Mouse (Mus musculus) lung, embryonic 14.5 days (tissue): ENCODE results near the gene Gtsf2. TPM values are rescaled to one million over a fixed set of nuclear protein-coding genes. Genes with fewer than 3 reads are reported as not detected.
A peak's percentile ranks its signal among the peaks of the same experiment; 100 is the strongest.
"Not testable (repeated sequence)": the region's sequence is repeated elsewhere in the genome, so short reads cannot be mapped to it uniquely, and the experiment has no call there.

Experiments used
- ATAC-seq: fragments of 200-750 bp; cut with Nextera tagmentation; 2 replicates; pipeline ENCODE4 v1.8.0; 2017; ENCODE audit warnings: mild to moderate bottlenecking, moderate TSS enrichment, moderate library complexity; ENCODE audit not compliant: insufficient read depth
- DNase-seq: peaks from one replicate; pipeline ENCODE4 v3.0.0-alpha.2; 2015
- H3K27ac ChIP-seq: fragments of 300-500 bp; sonication (generic); 2 replicates; pipeline ENCODE4 v1.5.1; 2014; ENCODE audit warnings: low read depth, mild to moderate bottlenecking, moderate library complexity
- H3K27me3 ChIP-seq: fragments of 300-500 bp; sonication (generic); 2 replicates; pipeline ENCODE4 v1.6.1; 2014; ENCODE audit warnings: low read length, control low read depth; ENCODE audit not compliant: insufficient read depth
- H3K36me3 ChIP-seq: fragments of 300-500 bp; sonication (generic); 2 replicates; pipeline ENCODE4 v1.6.1; 2014; ENCODE audit warnings: control low read depth; ENCODE audit not compliant: insufficient read depth
- H3K4me1 ChIP-seq: fragments of 300-500 bp; sonication (generic); 2 replicates; pipeline ENCODE4 v1.6.1; 2014; ENCODE audit warnings: antibody characterized with exemption, control low read depth; ENCODE audit not compliant: insufficient read depth
- H3K4me2 ChIP-seq: fragments of 300-500 bp; sonication (generic); 2 replicates; pipeline ENCODE4 v1.6.1; 2014; ENCODE audit warnings: mild to moderate bottlenecking
- H3K4me3 ChIP-seq: fragments of 300-500 bp; sonication (generic); 2 replicates; pipeline ENCODE4 v1.5.1; 2014; ENCODE audit warnings: low read depth, low read length
- H3K9ac ChIP-seq: fragments of 300-500 bp; sonication (generic); 2 replicates; pipeline ENCODE4 v1.6.1; 2014
- H3K9me3 ChIP-seq: fragments of 300-500 bp; sonication (generic); 2 replicates; pipeline ENCODE4 v1.6.1; 2016; ENCODE audit warnings: low read depth, low read length, control low read depth
- CTCF ChIP-seq: IDR thresholded peaks from 2 replicates; pipeline ENCODE4 v1.5.1; 2016; ENCODE audit warnings: antibody characterized with exemption, low read depth
- WGBS: fragments of 180-500 bp; shearing (Covaris S2); extraction: QIAGEN DNeasy Blood & Tissue Kit; methylation state at CpG from one replicate; pipeline ENCODE4 v1.1.7; 2014; 5-methylcytosine and 5-hydroxymethylcytosine counted together
- polyA plus RNA-seq: library from polyadenylated mRNA; unstranded; fragments of >200 nt; fragmentation: Nextera tagmentation; extraction: Ambion mirVana; gene quantifications from 2 replicates; pipeline ENCODE4 v1.2.1, GENCODE M21; 2014

Gene Gtsf2
- polyA plus RNA-seq, 1 experiment from 2014 or later = not detected

DNA sequence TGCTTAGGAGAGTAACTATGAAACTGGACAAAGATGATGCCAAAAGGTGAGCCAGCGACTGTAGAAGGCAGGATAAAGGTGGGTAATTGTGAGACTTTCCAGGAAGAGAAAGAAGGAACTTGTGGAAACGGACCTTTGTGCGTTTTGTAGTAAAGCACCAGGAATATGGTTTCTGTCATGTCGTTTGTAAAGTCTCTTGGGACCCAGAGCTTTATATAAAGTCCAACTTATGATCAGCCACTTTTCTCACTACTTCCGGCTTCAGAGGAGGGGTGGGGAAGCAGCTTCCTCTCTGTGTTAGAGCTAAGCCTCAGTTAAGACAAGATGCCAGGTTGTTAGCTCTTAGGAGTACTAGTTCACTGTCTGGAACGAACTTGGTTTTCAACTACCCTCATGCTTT is 6.2 kb upstream of the Gtsf2 start:
- no peak for ATAC-seq
- Histone ChIP-seq H3K9me3 (no peaks in the 10 kb centered on the region), H3K27me3 (no peaks in the 10 kb centered on the region), H3K9ac (no peak overlapping the region), H3K4me1 (no peaks in the 10 kb centered on the region), H3K36me3 (no peaks in the 10 kb centered on the region), H3K4me3 (no peak overlapping the region), H3K27ac (no peak overlapping the region), H3K4me2 (no peak overlapping the region)
- no peak for DNase-seq
- 79% methylated on average over 6 of the region's 6 CpGs for WGBS
- TF ChIP-seq CTCF = no peak

DNA sequence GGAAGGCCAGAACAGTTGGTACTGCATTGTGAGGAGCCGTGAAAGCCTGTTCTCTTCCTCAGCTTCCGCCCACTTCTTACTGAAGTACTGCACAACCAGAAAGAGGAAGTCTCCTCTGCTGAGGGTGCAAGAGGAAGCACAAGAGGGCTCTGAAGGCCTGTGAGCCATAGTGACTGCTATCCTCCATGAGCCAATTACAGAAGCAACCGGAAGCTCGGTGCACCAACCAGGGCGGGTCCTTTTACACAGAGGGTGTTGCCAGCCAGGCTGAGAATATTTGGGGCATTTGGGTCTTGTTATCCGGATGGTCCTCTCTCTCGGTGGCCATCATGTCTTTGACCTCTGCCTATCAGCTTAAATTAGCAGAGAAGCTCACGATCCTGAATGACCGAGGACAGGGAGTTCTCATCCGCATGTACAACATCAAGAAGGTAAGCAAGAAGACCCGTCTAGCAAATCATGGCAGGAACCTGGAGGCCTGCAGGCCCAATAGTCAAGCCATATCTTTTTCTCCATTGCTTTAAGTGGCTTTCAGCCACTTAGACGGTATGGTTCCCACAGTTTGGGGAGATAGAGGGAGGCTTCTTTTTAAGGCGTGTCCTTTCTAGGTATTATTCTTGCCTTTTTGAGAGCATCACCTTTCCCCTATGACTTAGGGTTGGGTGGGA is 5.4 kb upstream of the Gtsf2 start, which contains the start of gene Nckap1l:
Gene Nckap1l, plus strand, starts transcription at position 244 of the 668 bp plus-strand sequence.
- H3K4me2 ChIP-seq = no peak within 1 kb of the TSS
- TF ChIP-seq CTCF = no peak
- no peaks in the 10 kb centered on the region for H3K36me3 ChIP-seq
- no peak within 1 kb of the TSS for H3K4me3 ChIP-seq
- H3K27me3 ChIP-seq = no peaks in the 10 kb centered on the region
- no peak for ATAC-seq
- peak; percentile 21 for DNase-seq
- H3K9me3 ChIP-seq = no peaks in the 10 kb centered on the region
- H3K4me1 ChIP-seq = no peaks in the 10 kb centered on the region
- no peak within 1 kb of the TSS for H3K27ac ChIP-seq
- WGBS = 84% methylated on average over 13 of the region's 13 CpGs
- H3K9ac ChIP-seq = no peak within 1 kb of the TSS

DNA sequence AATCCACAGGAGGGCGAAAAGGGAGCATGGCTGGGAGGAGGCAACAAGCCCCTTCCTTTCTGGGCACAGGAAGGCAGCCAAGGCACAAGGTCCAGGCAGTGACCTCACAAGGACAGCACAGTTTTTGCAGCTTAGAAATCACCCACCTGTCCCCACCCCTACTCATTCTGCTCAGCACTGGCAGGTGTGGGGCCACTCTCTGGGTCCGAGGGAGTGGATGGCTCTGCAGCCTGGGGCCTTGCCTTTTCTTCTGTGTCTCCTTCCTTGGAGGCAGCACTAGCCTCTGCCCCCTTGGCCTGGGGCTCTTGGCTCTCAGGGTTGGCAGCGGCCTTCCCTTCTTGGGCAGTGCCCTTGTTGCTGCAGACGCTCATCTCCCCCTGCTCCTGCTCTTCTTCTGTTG is 2.3 kb downstream of the Gtsf2 start:
- 67% methylated on average over 4 of the region's 4 CpGs for WGBS
- H3K4me3 ChIP-seq, DNase-seq, H3K27me3 ChIP-seq, H3K9me3 ChIP-seq, H3K4me1 ChIP-seq, H3K4me2 ChIP-seq, H3K36me3 ChIP-seq, H3K9ac ChIP-seq, ATAC-seq, H3K27ac ChIP-seq: not testable (repeated sequence)

DNA sequence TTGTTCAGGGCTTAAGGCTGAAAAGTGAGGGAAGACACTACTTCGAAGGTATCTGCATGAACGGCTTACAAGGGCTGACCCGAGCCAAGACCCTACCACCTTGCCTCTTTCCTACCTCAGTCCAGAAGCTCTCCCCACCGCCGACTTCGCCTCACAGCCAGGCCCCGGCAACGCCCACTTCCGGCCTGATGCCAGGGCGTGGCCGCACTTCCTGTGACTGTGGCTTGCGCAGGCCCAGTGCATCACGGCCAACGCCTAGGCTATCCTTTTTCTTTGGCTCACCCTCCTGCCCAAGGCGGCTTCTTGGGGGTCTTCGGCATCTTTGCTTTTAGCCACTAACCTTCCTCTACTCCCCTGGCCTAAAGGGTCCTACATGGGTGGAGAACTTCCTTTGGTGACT is 18.0 kb downstream of the Gtsf2 start, which contains the start of gene Gtsf1:
Gene Gtsf1, minus strand, starts transcription at position 230 of the 400 bp plus-strand sequence.
- Histone ChIP-seq H3K4me1 (no peaks in the 10 kb centered on the region), H3K4me3 (no peak within 1 kb of the TSS), H3K27me3 (no peaks in the 10 kb centered on the region), H3K9me3 (no peaks in the 10 kb centered on the region), H3K36me3 (no peaks in the 10 kb centered on the region), H3K4me2 (no peak within 1 kb of the TSS), H3K27ac (no peak within 1 kb of the TSS), H3K9ac (no peak within 1 kb of the TSS)
- 94% methylated on average over 16 of the region's 16 CpGs for WGBS
- DNase-seq (no peak), ATAC-seq (no peak)
- no peak for TF ChIP-seq CTCF

DNA sequence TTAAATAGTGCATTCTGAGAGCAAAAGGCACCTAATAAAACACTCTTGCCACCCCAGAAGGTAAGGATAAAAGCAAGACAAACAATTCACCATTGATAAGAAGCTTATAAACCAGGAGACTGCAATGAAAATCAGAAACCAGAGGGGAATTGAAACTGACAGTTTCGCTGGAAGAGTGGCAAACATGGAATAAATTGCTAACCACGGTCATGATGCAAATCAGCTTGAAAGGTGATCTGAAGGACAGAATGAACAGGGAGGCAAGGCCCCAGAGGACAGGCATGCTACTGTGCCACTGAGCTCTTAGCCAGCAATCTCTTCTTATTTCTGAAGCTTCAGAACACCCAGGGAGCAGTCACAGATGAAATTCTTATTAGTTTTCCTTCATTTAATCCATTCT is 21.3 kb downstream of the Gtsf2 start:
- Histone ChIP-seq H3K9ac (no peak overlapping the region), H3K27me3 (no peaks in the 10 kb centered on the region), H3K27ac (no peak overlapping the region), H3K4me3 (no peak overlapping the region), H3K36me3 (no peaks in the 10 kb centered on the region), H3K9me3 (no peaks in the 10 kb centered on the region), H3K4me1 (no peaks in the 10 kb centered on the region), H3K4me2 (no peak overlapping the region)
- no peak for DNase-seq
- 40% methylated on average over 2 of the region's 2 CpGs for WGBS
- no peak for ATAC-seq
- TF ChIP-seq CTCF = no peak

DNA sequence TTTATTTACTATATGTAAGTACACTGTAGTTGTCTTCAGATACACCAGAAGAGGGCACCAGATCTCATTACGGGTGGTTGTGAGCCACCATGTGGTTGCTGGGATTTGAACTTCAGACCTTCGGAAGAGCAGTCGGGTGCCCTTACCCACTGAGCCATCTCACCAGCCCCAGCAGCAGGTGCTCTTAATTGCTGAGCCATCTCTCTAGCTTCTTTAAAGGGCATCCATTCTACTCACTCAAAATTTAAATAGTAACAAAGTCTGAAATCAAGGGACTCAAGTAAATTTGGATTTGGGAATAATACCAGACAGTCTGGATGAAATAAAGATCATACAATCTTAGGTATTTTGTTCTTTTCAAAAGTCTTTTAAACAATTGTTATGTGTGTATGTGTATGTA is 42.7 kb downstream of the Gtsf2 start:
- not testable (repeated sequence) for H3K4me1 ChIP-seq, H3K9ac ChIP-seq, H3K4me2 ChIP-seq, H3K9me3 ChIP-seq, ATAC-seq, H3K4me3 ChIP-seq, DNase-seq, H3K27ac ChIP-seq, H3K27me3 ChIP-seq, H3K36me3 ChIP-seq
- 94% methylated on average over 2 of the region's 3 CpGs for WGBS

DNA sequence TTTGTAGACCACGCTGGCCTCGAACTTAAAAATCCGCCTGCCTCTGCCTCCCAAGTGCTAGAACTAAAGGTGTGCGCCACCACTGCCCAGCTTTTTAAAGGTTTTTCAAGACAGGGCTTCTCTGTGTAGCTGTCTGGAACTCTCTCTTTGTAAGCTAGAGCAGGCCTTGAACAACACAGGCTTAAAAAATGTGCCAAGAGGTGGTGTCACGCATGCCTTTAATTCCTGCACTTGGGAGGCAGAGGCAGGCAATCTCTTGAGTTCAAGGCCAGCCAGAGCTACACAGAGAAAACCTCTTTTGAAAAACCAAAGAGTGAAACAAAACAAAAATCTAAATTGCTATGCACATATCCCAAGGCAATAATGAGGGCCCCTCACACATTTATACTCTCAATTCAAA is 46.9 kb downstream of the Gtsf2 start:
- 87% methylated on average over 5 of the region's 5 CpGs for WGBS
- no peaks in the 10 kb centered on the region for H3K27me3 ChIP-seq
- no peak overlapping the region for H3K4me3 ChIP-seq
- no peak for TF ChIP-seq CTCF
- no peak overlapping the region for H3K9ac ChIP-seq
- no peak overlapping the region for H3K27ac ChIP-seq
- H3K4me2 ChIP-seq = no peak overlapping the region
- H3K4me1 ChIP-seq = no peaks in the 10 kb centered on the region
- H3K36me3 ChIP-seq = no peaks in the 10 kb centered on the region
- DNase-seq (no peak), ATAC-seq (no peak)
- no peaks in the 10 kb centered on the region for H3K9me3 ChIP-seq

DNA sequence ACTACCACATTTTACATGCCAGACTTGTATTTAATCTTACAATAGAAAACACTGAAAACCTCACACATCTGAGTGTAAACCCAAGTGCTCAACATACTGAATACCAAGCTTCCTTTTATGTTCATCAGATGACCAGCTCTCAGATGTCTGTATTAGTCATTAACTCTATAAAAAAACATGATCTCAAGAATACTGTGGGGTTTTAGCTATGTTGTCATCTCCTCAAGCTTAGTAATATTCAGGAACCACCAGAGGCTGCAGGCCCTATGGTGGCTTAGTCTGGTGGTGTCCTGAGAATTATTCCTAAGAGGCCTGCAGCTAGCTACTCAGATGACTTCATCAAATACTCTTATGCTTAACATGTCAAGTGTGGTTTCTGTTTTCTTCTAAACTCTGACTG is 54.7 kb downstream of the Gtsf2 start:
- Histone ChIP-seq H3K27ac (no peak overlapping the region), H3K27me3 (no peaks in the 10 kb centered on the region), H3K9ac (no peak overlapping the region), H3K9me3 (no peaks in the 10 kb centered on the region), H3K36me3 (no peaks in the 10 kb centered on the region), H3K4me2 (no peak overlapping the region), H3K4me3 (no peak overlapping the region), H3K4me1 (no peaks in the 10 kb centered on the region)
- TF ChIP-seq CTCF = no peak
- ATAC-seq (no peak), DNase-seq (no peak)

Other genes with a start within 250 kb of the Gtsf2 start
- 144 and 151 TPM in 2 replicates for gene Cbx5, start 208.7 kb downstream of the Gtsf2 start, polyA plus RNA-seq
- 1,022 and 1,035 TPM in 2 replicates for gene Hnrnpa1, start 208.0 kb downstream of the Gtsf2 start, polyA plus RNA-seq
- gene Nfe2, start 190.1 kb downstream of the Gtsf2 start, polyA plus RNA-seq = 3.9 TPM in 2 replicates
- gene Copz1, start 175.8 kb downstream of the Gtsf2 start, polyA plus RNA-seq = 304 and 306 TPM in 2 replicates
- gene Gpr84, start 137.9 kb downstream of the Gtsf2 start, polyA plus RNA-seq = 0.61 TPM in 1 of 2 replicates, not detected in the other
- 11.8 and 12.0 TPM in 2 replicates for gene Zfp385a, start 108.4 kb downstream of the Gtsf2 start, polyA plus RNA-seq
- gene Itga5, start 81.7 kb downstream of the Gtsf2 start, polyA plus RNA-seq = 46.7 and 47.7 TPM in 2 replicates
- gene Gtsf1, start 18.0 kb downstream of the Gtsf2 start, polyA plus RNA-seq = not detected in 2 replicates
- 2.6 and 2.8 TPM in 2 replicates for gene Nckap1l, start 5.3 kb upstream of the Gtsf2 start, polyA plus RNA-seq
- gene Pde1b, start 54.6 kb upstream of the Gtsf2 start, polyA plus RNA-seq = 1.8 and 2.5 TPM in 2 replicates
- gene Ppp1r1a, start 89.5 kb upstream of the Gtsf2 start, polyA plus RNA-seq = 6.3 and 6.9 TPM in 2 replicates
- not detected in 2 replicates for gene Glycam1, start 116.6 kb upstream of the Gtsf2 start, polyA plus RNA-seq